Mouse (Mus musculus) cerebellum, postnatal 14 days (tissue): ENCODE results near the gene Gm10320.

Source experiments
- DNase-seq, 2 experiments: peaks; one replicate each; pipeline ENCODE4 v3.0.0; 2021; ENCODE audit warnings: mixed read lengths in 2 of 2

Gene Gm10320

GRCm38 (mm10) chr13:98502813-98503341 is 11.1 kb upstream of the Gm10320 start:
- peak in 1 of 2 experiments; percentile 11 for DNase-seq

GRCm38 (mm10) chr13:98502236-98502812 is 10.5 kb upstream of the Gm10320 start:
- no peak for DNase-seq

GRCm38 (mm10) chr13:98501321-98501720 is 9.5 kb upstream of the Gm10320 start:
- DNase-seq = no peak

GRCm38 (mm10) chr13:98500471-98501125 is 8.8 kb upstream of the Gm10320 start:
- DNase-seq = no peak

- no peak for DNase-seq
Measured at GRCm38 (mm10) chr13:98498561-98498960, 6.8 kb upstream of the Gm10320 start.

- peak in 1 of 2 experiments; percentile 31 for DNase-seq
Measured at GRCm38 (mm10) chr13:98498080-98498479, 6.3 kb upstream of the Gm10320 start.

GRCm38 (mm10) chr13:98496917-98497870 is 5.4 kb upstream of the Gm10320 start:
- peak; percentile 60 to 65 for DNase-seq

GRCm38 (mm10) chr13:98494492-98495064 is 2.8 kb upstream of the Gm10320 start:
- no peak for DNase-seq

- DNase-seq = no peak
Measured at GRCm38 (mm10) chr13:98492569-98493255, 911 bp upstream of the Gm10320 start.

- DNase-seq = no peak
Measured at GRCm38 (mm10) chr13:98486726-98487125, 5.1 kb downstream of the Gm10320 start.

- no peak for DNase-seq
Measured at GRCm38 (mm10) chr13:98486161-98486560, 5.6 kb downstream of the Gm10320 start.

GRCm38 (mm10) chr13:98485440-98485839 is 6.4 kb downstream of the Gm10320 start:
- DNase-seq = no peak

GRCm38 (mm10) chr13:98477991-98478390 is 13.8 kb downstream of the Gm10320 start:
- DNase-seq = no peak

GRCm38 (mm10) chr13:98476839-98477495 is 14.8 kb downstream of the Gm10320 start:
- DNase-seq = peak in 1 of 2 experiments; percentile 11

GRCm38 (mm10) chr13:98476175-98476838 is 15.5 kb downstream of the Gm10320 start:
- no peak for DNase-seq

- DNase-seq = no peak
Measured at GRCm38 (mm10) chr13:98475681-98476080, 16.1 kb downstream of the Gm10320 start.

- peak; percentile 76 to 83 for DNase-seq
Measured at GRCm38 (mm10) chr13:98473034-98473433, 18.8 kb downstream of the Gm10320 start.

- no peak for DNase-seq
Measured at GRCm38 (mm10) chr13:98471756-98472155, 20.0 kb downstream of the Gm10320 start.

GRCm38 (mm10) chr13:98470321-98470720 is 21.5 kb downstream of the Gm10320 start:
- DNase-seq = peak in 1 of 2 experiments; percentile 17

GRCm38 (mm10) chr13:98469916-98470315 is 21.9 kb downstream of the Gm10320 start:
- DNase-seq = no peak

- no peak for DNase-seq
Measured at GRCm38 (mm10) chr13:98461467-98461866, 30.3 kb downstream of the Gm10320 start.
